Mouse (Mus musculus) myocyte (in vitro differentiated cells): ENCODE data around the gene Gm11084. TPM values are rescaled to one million over a fixed set of nuclear protein-coding genes. Genes with fewer than 3 reads are reported as not detected.

Experiments used
- H3K27me3 ChIP-seq: one replicate; pipeline ENCODE4 v1.6.1; 2011; ENCODE audit not compliant: control insufficient read depth, insufficient read depth, insufficient read length
- H3K36me3 ChIP-seq: one replicate; pipeline ENCODE4 v1.6.1; 2011; ENCODE audit not compliant: control insufficient read depth, insufficient read depth
- H3K4me2 ChIP-seq: one replicate; pipeline ENCODE4 v1.6.1; 2011; ENCODE audit warnings: low read depth, control low read depth
- H3K4me3 ChIP-seq: one replicate; pipeline ENCODE4 v1.5.1; 2011; ENCODE audit warnings: mild to moderate bottlenecking, control low read depth, moderate library complexity
- H3K79me2 ChIP-seq: one replicate; pipeline ENCODE4 v1.6.1; 2011; ENCODE audit not compliant: control insufficient read depth, insufficient read depth
- H3ac ChIP-seq: one replicate; pipeline ENCODE4 v1.6.1; 2011; ENCODE audit not compliant: control insufficient read depth, insufficient read length
- CEBPB ChIP-seq: IDR thresholded peaks from 2 replicates; pipeline ENCODE4 v1.6.1; 2011; ENCODE audit warnings: mild to moderate bottlenecking, moderate library complexity; ENCODE audit not compliant: poor library complexity, insufficient read depth, severe bottlenecking
- E2F4 ChIP-seq: IDR thresholded peaks from one replicate; pipeline ENCODE4 v1.6.1; 2011; ENCODE audit warnings: mild to moderate bottlenecking, control low read depth, moderate library complexity; ENCODE audit not compliant: insufficient read depth
- MAX ChIP-seq: IDR thresholded peaks from one replicate; pipeline ENCODE4 v1.6.1; 2011; ENCODE audit warnings: low read depth, mild to moderate bottlenecking, control low read depth
- MYOD1 ChIP-seq, 3 experiments: IDR thresholded peaks; one replicate each; pipeline ENCODE4 v1.6.1; 2011; ENCODE audit warnings: control low read depth in 2 of 3, low read depth in 2 of 3, mild to moderate bottlenecking in 2 of 3, moderate library complexity in 1 of 3; ENCODE audit not compliant: insufficient read length in 2 of 3, control insufficient read depth in 1 of 3
- MYOG ChIP-seq, 3 experiments: IDR thresholded peaks; one replicate each; pipeline ENCODE4 v1.6.1; 2011; ENCODE audit warnings: control low read depth in 2 of 3, low read depth in 2 of 3, mild to moderate bottlenecking in 2 of 3; ENCODE audit not compliant: insufficient read length in 2 of 3, control insufficient read depth in 1 of 3, insufficient read depth in 1 of 3
- POLR2A ChIP-seq: IDR thresholded peaks from one replicate; pipeline ENCODE4 v1.6.1; 2011; ENCODE audit warnings: low read depth, mild to moderate bottlenecking, control low read depth, moderate library complexity; ENCODE audit not compliant: insufficient read length
- POLR2AphosphoS2 ChIP-seq: IDR thresholded peaks from one replicate; pipeline ENCODE4 v1.6.1; 2011; ENCODE audit warnings: low read depth, control low read depth; ENCODE audit not compliant: insufficient read length
- REST ChIP-seq: IDR thresholded peaks from one replicate; pipeline ENCODE4 v1.6.1; 2011; ENCODE audit warnings: mild to moderate bottlenecking, control low read depth, moderate library complexity; ENCODE audit not compliant: insufficient read depth, insufficient read length
- SRF ChIP-seq: IDR thresholded peaks from one replicate; pipeline ENCODE4 v1.6.1; 2011; ENCODE audit warnings: low read depth; ENCODE audit not compliant: control insufficient read depth, insufficient read length
- TCF12 ChIP-seq: IDR thresholded peaks from one replicate; pipeline ENCODE4 v1.6.1; 2011; ENCODE audit warnings: mild to moderate bottlenecking, control low read depth; ENCODE audit not compliant: poor library complexity, insufficient read depth, severe bottlenecking
- TCF3 ChIP-seq: IDR thresholded peaks from one replicate; pipeline ENCODE4 v1.6.1; 2011; ENCODE audit warnings: low read depth, control low read depth; ENCODE audit not compliant: insufficient read length
- USF1 ChIP-seq: IDR thresholded peaks from one replicate; pipeline ENCODE4 v1.6.1; 2011; ENCODE audit warnings: low read depth, mild to moderate bottlenecking, control low read depth, moderate library complexity
- polyA plus RNA-seq: library from polyadenylated mRNA; unstranded; fragments of >200 nt; fragmentation: generic; extraction: Trizol; gene quantifications from one replicate; pipeline ENCODE4 v1.2.1, GENCODE M21; 2012; ENCODE audit warnings: missing spikeins

Gm11084 gene
- polyA plus RNA-seq, 1 experiment, result not detected

- H3K4me2 ChIP-seq, result peak overlapping the region; percentile 81
- TF ChIP-seq TCF12 (no peak), MYOG (IDR thresholded peaks at IDR 0.05; ENCODE audit: control insufficient read depth in 1 of 3, insufficient read depth in 1 of 3, insufficient read length in 2 of 3, low read depth in 2 of 3) (peak in 1 of 3 experiments; percentile 14), POLR2AphosphoS2 (no peak), E2F4 (no peak)
- H3K4me3 ChIP-seq, result no peak overlapping the region
These were observed 16.5 kb upstream of the Gm11084 start for GRCm38 (mm10) chr2:73003049-73003448.

GRCm38 (mm10) chr2:73002451-73002850 is 15.9 kb upstream of the Gm11084 start:
- Histone ChIP-seq H3K79me2 (no peaks in the 10 kb centered on the region), H3K36me3 (no peaks in the 10 kb centered on the region), H3K4me3 (no peak overlapping the region), H3ac (no peak overlapping the region), H3K27me3 (no peaks in the 10 kb centered on the region), H3K4me2 (no peak overlapping the region)
- TF ChIP-seq USF1 (no peak), CEBPB (no peak), POLR2A (no peak), TCF12 (no peak), E2F4 (no peak), TCF3 (no peak), SRF (no peak), MAX (no peak), REST (no peak), POLR2AphosphoS2 (no peak), MYOD1 (IDR thresholded peaks at IDR 0.05; ENCODE audit: control insufficient read depth in 1 of 3, insufficient read length in 2 of 3, low read depth in 2 of 3) (no peak), MYOG (IDR thresholded peaks at IDR 0.05; ENCODE audit: control insufficient read depth in 1 of 3, insufficient read depth in 1 of 3, insufficient read length in 2 of 3, low read depth in 2 of 3) (no peak)

More at GRCm38 (mm10) chr2:73003049-73003448, 16.5 kb upstream of the Gm11084 start:
- H3K27me3 ChIP-seq, result no peaks in the 10 kb centered on the region
- no peaks in the 10 kb centered on the region for H3K79me2 ChIP-seq
- no peaks in the 10 kb centered on the region for H3K36me3 ChIP-seq
- no peak overlapping the region for H3ac ChIP-seq

- H3K27me3 ChIP-seq, result no peaks in the 10 kb centered on the region
- H3K79me2 ChIP-seq, result no peaks in the 10 kb centered on the region
- no peak for TF ChIP-seq MYOD1 (IDR thresholded peaks at IDR 0.05; ENCODE audit: control insufficient read depth in 1 of 3, insufficient read length in 2 of 3, low read depth in 2 of 3)
- no peak for TF ChIP-seq TCF12
- TF ChIP-seq CEBPB, result no peak
- TF ChIP-seq MYOG (IDR thresholded peaks at IDR 0.05; ENCODE audit: control insufficient read depth in 1 of 3, insufficient read depth in 1 of 3, insufficient read length in 2 of 3, low read depth in 2 of 3), result no peak
- no peak for TF ChIP-seq TCF3
- no peak for TF ChIP-seq REST
- no peak for TF ChIP-seq E2F4
- H3K4me2 ChIP-seq, result no peak overlapping the region
- H3K36me3 ChIP-seq, result no peaks in the 10 kb centered on the region
- H3K4me3 ChIP-seq, result no peak overlapping the region
- H3ac ChIP-seq, result no peak overlapping the region
These were observed 15.5 kb upstream of the Gm11084 start for GRCm38 (mm10) chr2:73001994-73002393.

GRCm38 (mm10) chr2:73000194-73000593 is 13.7 kb upstream of the Gm11084 start:
- H3K4me2 ChIP-seq, result no peak overlapping the region
- H3K27me3 ChIP-seq, result no peaks in the 10 kb centered on the region
- H3K79me2 ChIP-seq, result no peaks in the 10 kb centered on the region
- H3K36me3 ChIP-seq, result no peaks in the 10 kb centered on the region
- no peak for TF ChIP-seq USF1
- no peak for TF ChIP-seq TCF3
- TF ChIP-seq MAX, result no peak
- no peak for TF ChIP-seq SRF
- no peak for TF ChIP-seq POLR2AphosphoS2
- TF ChIP-seq MYOG (IDR thresholded peaks at IDR 0.05; ENCODE audit: control insufficient read depth in 1 of 3, insufficient read depth in 1 of 3, insufficient read length in 2 of 3, low read depth in 2 of 3), result no peak
- no peak for TF ChIP-seq CEBPB
- no peak for TF ChIP-seq E2F4
- TF ChIP-seq POLR2A, result no peak
- TF ChIP-seq TCF12, result no peak
- no peak for TF ChIP-seq MYOD1 (IDR thresholded peaks at IDR 0.05; ENCODE audit: control insufficient read depth in 1 of 3, insufficient read length in 2 of 3, low read depth in 2 of 3)
- no peak for TF ChIP-seq REST
- H3K4me3 ChIP-seq, result no peak overlapping the region
- H3ac ChIP-seq, result no peak overlapping the region

DNA sequence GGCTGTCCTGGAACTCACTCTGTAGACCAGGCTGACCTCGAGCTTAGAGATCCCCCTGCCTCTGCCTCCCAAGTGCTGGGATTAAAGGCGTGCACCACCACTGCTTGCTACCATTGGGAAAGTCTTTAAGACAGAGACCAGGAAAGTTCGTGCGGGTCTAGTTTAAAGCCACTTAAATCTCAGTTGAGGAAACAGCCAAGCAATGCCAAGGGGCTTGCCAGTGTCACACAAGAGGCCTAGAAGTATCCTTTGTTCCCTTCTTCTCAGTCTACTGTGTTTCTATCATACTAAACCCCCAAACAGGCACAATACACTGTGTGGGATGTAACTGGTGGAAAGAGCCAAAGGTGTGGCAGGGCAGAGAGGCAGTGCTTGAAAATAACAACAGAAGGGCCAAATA is 11.1 kb upstream of the Gm11084 start:
- no peak for TF ChIP-seq MYOG (IDR thresholded peaks at IDR 0.05; ENCODE audit: control insufficient read depth in 1 of 3, insufficient read depth in 1 of 3, insufficient read length in 2 of 3, low read depth in 2 of 3)
- no peak for TF ChIP-seq MAX
- TF ChIP-seq E2F4, result no peak
- no peak for TF ChIP-seq POLR2AphosphoS2
- no peak for TF ChIP-seq TCF3
- no peak for TF ChIP-seq MYOD1 (IDR thresholded peaks at IDR 0.05; ENCODE audit: control insufficient read depth in 1 of 3, insufficient read length in 2 of 3, low read depth in 2 of 3)
- TF ChIP-seq POLR2A, result no peak
- TF ChIP-seq CEBPB, result no peak
- no peak for TF ChIP-seq REST
- TF ChIP-seq TCF12, result no peak
- TF ChIP-seq USF1, result no peak
- TF ChIP-seq SRF, result no peak
- Histone ChIP-seq H3K27me3 (no peaks in the 10 kb centered on the region), H3K36me3 (no peaks in the 10 kb centered on the region), H3K4me3 (no peak overlapping the region), H3K4me2 (no peak overlapping the region), H3K79me2 (no peaks in the 10 kb centered on the region), H3ac (no peak overlapping the region)
